8 mouse cellular contexts compared by ENCODE assay signal in the genomic region with DNA sequence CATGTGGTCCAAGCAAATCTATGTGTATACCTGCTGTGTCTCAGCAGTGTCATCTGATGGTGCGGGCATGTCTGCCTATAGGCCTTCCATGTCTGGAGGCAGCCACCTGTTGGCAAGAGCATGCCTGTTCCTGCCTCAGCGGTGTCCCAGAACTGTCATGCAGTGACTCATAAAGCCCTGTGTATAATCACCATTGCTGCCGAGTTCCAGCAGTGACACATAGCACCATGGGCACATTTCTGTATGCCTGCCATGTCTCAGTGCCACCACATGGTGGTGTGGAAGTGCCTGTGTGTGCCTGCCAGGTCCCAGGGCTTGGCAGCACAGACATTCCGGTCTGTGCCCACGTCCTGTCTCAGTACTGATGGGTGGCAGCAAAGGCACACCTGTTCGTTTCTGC. TPM values are rescaled to one million over a fixed set of nuclear protein-coding genes. Genes with fewer than 3 reads are reported as not detected.
A peak's percentile ranks its signal among the peaks of the same experiment; 100 is the strongest.
DNase-seq lines count a peak whose midpoint lies in the region; ATAC-seq lines count a peak whose summit lies in the region.

No protein-coding gene starts in this region.

- peak; percentile 68 for DNase-seq in layer of hippocampus, adult 11-12 months (ENCODE audit: low spot score)
- DNase-seq in layer of hippocampus, postnatal 25 days (ENCODE audit: extremely low spot score in 1 of 2, low spot score in 1 of 2), result no peak
- DNase-seq in MN1 (ENCODE audit: low spot score), result peak; percentile 86
- peak; percentile 8 for DNase-seq in embryonic facial prominence, embryonic 10.5 days (ENCODE audit: low spot score)
- DNase-seq in lung, postnatal 25 days (ENCODE audit: low spot score), result peak; percentile 26
- DNase-seq in heart, postnatal 36 days, result no peak

- H3K4me3 ChIP-seq in embryonic facial prominence, embryonic 10.5 days, result no peak overlapping the region
- no peak overlapping the region for H3K4me3 ChIP-seq in kidney, embryonic 16.5 days (ENCODE audit: low read length)
- H3K4me3 ChIP-seq in stomach, embryonic 15.5 days (replicated peaks), result no peak overlapping the region

- 76% methylated on average over 6 of the region's 6 CpGs for WGBS in embryonic facial prominence, embryonic 10.5 days
- WGBS in kidney, embryonic 16.5 days, result 61% methylated on average over 6 of the region's 6 CpGs
- 54% methylated on average over 6 of the region's 6 CpGs for WGBS in stomach, embryonic 15.5 days

- peaks cover 10% of the 10 kb centered on the region for H3K4me1 ChIP-seq in embryonic facial prominence, embryonic 10.5 days
- H3K4me1 ChIP-seq in kidney, embryonic 16.5 days (ENCODE audit: insufficient read depth, low read length), result no peaks in the 10 kb centered on the region
- 0 out of 2 replicates have a peak, but pooled peaks cover 4% of the 10 kb centered on the region for H3K4me1 ChIP-seq in stomach, embryonic 15.5 days

- no peak overlapping the region for H3K27ac ChIP-seq in embryonic facial prominence, embryonic 10.5 days (replicated peaks)
- H3K27ac ChIP-seq in kidney, embryonic 16.5 days (ENCODE audit: low read length), result no peak overlapping the region
- no peak overlapping the region for H3K27ac ChIP-seq in stomach, embryonic 15.5 days

- H3K9ac ChIP-seq in kidney, embryonic 16.5 days (replicated peaks; ENCODE audit: low read length), result no peak overlapping the region
- no peak overlapping the region for H3K9ac ChIP-seq in stomach, embryonic 15.5 days

- no peak overlapping the region for H3K4me2 ChIP-seq in kidney, embryonic 16.5 days (replicated peaks; ENCODE audit: low read depth, low read length)
- no peak overlapping the region for H3K4me2 ChIP-seq in stomach, embryonic 15.5 days

- no peaks in the 10 kb centered on the region for H3K9me3 ChIP-seq in embryonic facial prominence, embryonic 10.5 days
- no peaks in the 10 kb centered on the region for H3K9me3 ChIP-seq in kidney, embryonic 16.5 days (ENCODE audit: low read length)
- no peaks in the 10 kb centered on the region for H3K9me3 ChIP-seq in stomach, embryonic 15.5 days

- no peaks in the 10 kb centered on the region; the same call in 1 of the 2 replicates for H3K27me3 ChIP-seq in embryonic facial prominence, embryonic 10.5 days (replicated peaks; ENCODE audit: low read depth, poor library complexity, severe bottlenecking)
- H3K27me3 ChIP-seq in kidney, embryonic 16.5 days (ENCODE audit: insufficient read depth, low read length), result no peaks in the 10 kb centered on the region
- H3K27me3 ChIP-seq in stomach, embryonic 15.5 days (replicated peaks), result no peaks in the 10 kb centered on the region

- H3K36me3 ChIP-seq in embryonic facial prominence, embryonic 10.5 days (replicated peaks), result no peaks in the 10 kb centered on the region
- H3K36me3 ChIP-seq in kidney, embryonic 16.5 days (ENCODE audit: insufficient read depth, low read length), result no peaks in the 10 kb centered on the region
- H3K36me3 ChIP-seq in stomach, embryonic 15.5 days, result no peaks in the 10 kb centered on the region

- ATAC-seq in kidney, embryonic 16.5 days (ENCODE audit: low FRiP score, low TSS enrichment), result peak; percentile 37; the same call in 1 of the 2 replicates
- peak; percentile 28; the same call in 1 of the 2 replicates for ATAC-seq in stomach, embryonic 15.5 days (ENCODE audit: insufficient read depth, low FRiP score, low read depth)

- intact Hi-C loops in heart, postnatal 36 days (cut with DNase I), result no loop called here

RNA-seq across cellular contexts. Expression of gene Gnaz, which starts 44.2 kb away (rescaled TPM):
- 100 to 1,000 TPM in 1 of 2 experiments, 10 to 100 TPM in 1; 99.3 to 109 TPM for total RNA-seq in layer of hippocampus, postnatal 25 days (2021)
- 5.1 TPM in 2 replicates for polyA plus RNA-seq in embryonic facial prominence, embryonic 10.5 days (2016; fragmentation: Nextera tagmentation; extraction: Ambion mirVana)
- polyA plus RNA-seq in kidney, embryonic 16.5 days (2015; fragmentation: Nextera tagmentation; extraction: Ambion mirVana), result 5.4 and 6.2 TPM in 2 replicates
- polyA plus RNA-seq in stomach, embryonic 15.5 days (2015; fragmentation: Nextera tagmentation; extraction: Ambion mirVana), result 5.6 and 5.7 TPM in 2 replicates
- under 1 TPM; 0.43 to 0.58 TPM for total RNA-seq in heart, postnatal 36 days (2021)

Comparison
In these comparisons a context has a peak if more than half of its experiments do, and no peak if none do; other contexts are left out.
1. DNase-seq: peak in layer of hippocampus, adult 11-12 months (single experiment), MN1 (single experiment), embryonic facial prominence, embryonic 10.5 days (single experiment) and lung, postnatal 25 days (single experiment); none in layer of hippocampus, postnatal 25 days (0 of 2) and heart, postnatal 36 days (0 of 2).